Mouse (Mus musculus): ENCODE measurements at regions not wholly inside any gene's neighbourhood (a gene's known extent, or its start where the extent isn't known, plus 50 kb on each side); places are given as distances from the start of the nearest gene placed in this dataset.

GRCm38 (mm10) chrX:11387200-11387940, 59.7 kb downstream of the H2al1j start:
- DNase-seq (ENCODE audit: low spot score in 2 of 2), result no peak

GRCm38 (mm10) chrX:11388860-11389259, 61.2 kb downstream of the H2al1j start:
- no peak for DNase-seq (ENCODE audit: low spot score in 2 of 2)

- DNase-seq (ENCODE audit: low spot score in 2 of 2), result no peak
These were observed 72.8 kb downstream of the H2al1j start for GRCm38 (mm10) chrX:11400406-11400805.

- no peak for DNase-seq (ENCODE audit: low spot score in 2 of 2)
These were observed 76.7 kb downstream of the H2al1j start for GRCm38 (mm10) chrX:11404369-11404768.

GRCm38 (mm10) chrX:11412316-11412826, 84.7 kb downstream of the H2al1j start:
- DNase-seq (ENCODE audit: low spot score in 2 of 2), result no peak

GRCm38 (mm10) chrX:11415662-11416061, 88.0 kb downstream of the H2al1j start:
- DNase-seq (ENCODE audit: low spot score in 2 of 2), result no peak

- DNase-seq (ENCODE audit: low spot score in 2 of 2), result no peak
These were observed 88.9 kb downstream of the H2al1j start for GRCm38 (mm10) chrX:11416510-11416909.

- DNase-seq (ENCODE audit: low spot score in 2 of 2), result no peak
These were observed 90.2 kb downstream of the H2al1j start for GRCm38 (mm10) chrX:11417861-11418260.

- no peak for DNase-seq (ENCODE audit: low spot score in 2 of 2)
These were observed 90.6 kb downstream of the H2al1j start for GRCm38 (mm10) chrX:11418261-11418660.

GRCm38 (mm10) chrX:11419162-11419631, 91.6 kb downstream of the H2al1j start:
- no peak for DNase-seq (ENCODE audit: low spot score in 2 of 2)

- DNase-seq (ENCODE audit: low spot score in 2 of 2), result no peak
These were observed 104.9 kb downstream of the H2al1j start for GRCm38 (mm10) chrX:11432403-11433004.

- no peak for DNase-seq (ENCODE audit: low spot score in 2 of 2)
These were observed 107.7 kb downstream of the H2al1j start for GRCm38 (mm10) chrX:11435338-11435737.

- DNase-seq (ENCODE audit: low spot score in 2 of 2), result no peak
These were observed 109.7 kb downstream of the H2al1j start for GRCm38 (mm10) chrX:11437151-11437944.

- DNase-seq (ENCODE audit: low spot score in 2 of 2), result no peak
These were observed 115.9 kb downstream of the H2al1j start for GRCm38 (mm10) chrX:11443543-11443942.

- DNase-seq (ENCODE audit: low spot score in 2 of 2), result no peak
These were observed 116.7 kb downstream of the H2al1j start for GRCm38 (mm10) chrX:11444261-11444725.

GRCm38 (mm10) chrX:11448711-11449110, 121.1 kb downstream of the H2al1j start:
- DNase-seq (ENCODE audit: low spot score in 2 of 2), result no peak

GRCm38 (mm10) chrX:11458521-11458920, 130.9 kb downstream of the H2al1j start:
- no peak for DNase-seq (ENCODE audit: low spot score in 2 of 2)

- no peak for DNase-seq (ENCODE audit: low spot score in 2 of 2)
These were observed 136.4 kb downstream of the H2al1j start for GRCm38 (mm10) chrX:11463955-11464511.

GRCm38 (mm10) chrX:11466191-11466590, 138.6 kb downstream of the H2al1j start:
- no peak for DNase-seq (ENCODE audit: low spot score in 2 of 2)

GRCm38 (mm10) chrX:11479696-11480339, 152.2 kb downstream of the H2al1j start:
- DNase-seq (ENCODE audit: low spot score in 2 of 2), result no peak

- no peak for DNase-seq (ENCODE audit: low spot score in 2 of 2)
These were observed 154.5 kb downstream of the H2al1j start for GRCm38 (mm10) chrX:11482141-11482540.

Data from spleen, postnatal 14 days (tissue).